Mouse (Mus musculus): ENCODE results near the gene Fcgrt.

The Fcgrt gene

GRCm38 (mm10) chr7:45088597-45088996, 15.1 kb downstream of the Fcgrt start:
- in situ Hi-C loops (cut with MboI; ENCODE audit: low sequenced_read_pairs), result no loop called here

- in situ Hi-C loops (cut with MboI; ENCODE audit: low sequenced_read_pairs), result no loop called here
Observed at GRCm38 (mm10) chr7:45086084-45086483, 17.6 kb downstream of the Fcgrt start.

- in situ Hi-C loops (cut with MboI; ENCODE audit: low sequenced_read_pairs), result no loop called here
Observed at GRCm38 (mm10) chr7:45083300-45083890, 20.3 kb downstream of the Fcgrt start.

- in situ Hi-C loops (cut with MboI; ENCODE audit: low sequenced_read_pairs), result no loop called here
Observed at GRCm38 (mm10) chr7:45082401-45083299, 21.0 kb downstream of the Fcgrt start.

GRCm38 (mm10) chr7:45081016-45081415, 22.6 kb downstream of the Fcgrt start:
- in situ Hi-C loops (cut with MboI; ENCODE audit: low sequenced_read_pairs), result no loop called here

GRCm38 (mm10) chr7:45079856-45080255, 23.8 kb downstream of the Fcgrt start:
- in situ Hi-C loops (cut with MboI; ENCODE audit: low sequenced_read_pairs), result no loop called here

- in situ Hi-C loops (cut with MboI; ENCODE audit: low sequenced_read_pairs), result no loop called here
Observed at GRCm38 (mm10) chr7:45078513-45078912, 25.1 kb downstream of the Fcgrt start.

- in situ Hi-C loops (cut with MboI; ENCODE audit: low sequenced_read_pairs), result no loop called here
Observed at GRCm38 (mm10) chr7:45077829-45078228, 25.8 kb downstream of the Fcgrt start.

- in situ Hi-C loops (cut with MboI; ENCODE audit: low sequenced_read_pairs), result no loop called here
Observed at GRCm38 (mm10) chr7:45077322-45077721, 26.3 kb downstream of the Fcgrt start.

- in situ Hi-C loops (cut with MboI; ENCODE audit: low sequenced_read_pairs), result no loop called here
Observed at GRCm38 (mm10) chr7:45076501-45076900, 27.1 kb downstream of the Fcgrt start.

GRCm38 (mm10) chr7:45075405-45075804, 28.2 kb downstream of the Fcgrt start:
- in situ Hi-C loops (cut with MboI; ENCODE audit: low sequenced_read_pairs), result no loop called here

GRCm38 (mm10) chr7:45073949-45074348, 29.7 kb downstream of the Fcgrt start:
- in situ Hi-C loops (cut with MboI; ENCODE audit: low sequenced_read_pairs), result no loop called here

GRCm38 (mm10) chr7:45073171-45073707, 30.4 kb downstream of the Fcgrt start:
- in situ Hi-C loops (cut with MboI; ENCODE audit: low sequenced_read_pairs), result no loop called here

- in situ Hi-C loops (cut with MboI; ENCODE audit: low sequenced_read_pairs), result no loop called here
Observed at GRCm38 (mm10) chr7:45072230-45072629, 31.4 kb downstream of the Fcgrt start.

- in situ Hi-C loops (cut with MboI; ENCODE audit: low sequenced_read_pairs), result no loop called here
Observed at GRCm38 (mm10) chr7:45069671-45070070, 34.0 kb downstream of the Fcgrt start.

- in situ Hi-C loops (cut with MboI; ENCODE audit: low sequenced_read_pairs), result no loop called here
Observed at GRCm38 (mm10) chr7:45068000-45068318, 35.7 kb downstream of the Fcgrt start.

GRCm38 (mm10) chr7:45067190-45067999, 36.3 kb downstream of the Fcgrt start:
- in situ Hi-C loops (cut with MboI; ENCODE audit: low sequenced_read_pairs), result no loop called here

GRCm38 (mm10) chr7:45062239-45062835, 41.3 kb downstream of the Fcgrt start, which contains the start of the genes Nosip and Prrg2:
TSS of gene Nosip (plus strand) at chr7:45062429.
TSS of gene Prrg2 (minus strand) at chr7:45062677.
- in situ Hi-C loops (cut with MboI; ENCODE audit: low sequenced_read_pairs), result no loop called here

GRCm38 (mm10) chr7:45061532-45062075, 42.0 kb downstream of the Fcgrt start:
- in situ Hi-C loops (cut with MboI; ENCODE audit: low sequenced_read_pairs), result no loop called here

GRCm38 (mm10) chr7:45060632-45061122, 43.0 kb downstream of the Fcgrt start:
- in situ Hi-C loops (cut with MboI; ENCODE audit: low sequenced_read_pairs), result no loop called here
